Mouse (Mus musculus) frontal cortex, postnatal 14 days (tissue): ENCODE measurements around the gene Epn2.
"Not testable (repeated sequence)": the region's sequence is repeated elsewhere in the genome, so short reads cannot be mapped to it uniquely, and the experiment has no call there.

Experiments used
- DNase-seq, 2 experiments: peaks; one replicate each; pipeline ENCODE4 v3.0.0; 2022; ENCODE audit warnings: low spot score in 2 of 2

Epn2 gene

GRCm38 (mm10) chr11:61592061-61592460, 12.6 kb upstream of the Epn2 start:
- no peak for DNase-seq

GRCm38 (mm10) chr11:61590516-61591213, 11.2 kb upstream of the Epn2 start:
- DNase-seq = no peak

- no peak for DNase-seq
Measured at GRCm38 (mm10) chr11:61585421-61585820, 5.9 kb upstream of the Epn2 start.

- no peak for DNase-seq
Measured at GRCm38 (mm10) chr11:61584830-61585229, 5.3 kb upstream of the Epn2 start.

DNA sequence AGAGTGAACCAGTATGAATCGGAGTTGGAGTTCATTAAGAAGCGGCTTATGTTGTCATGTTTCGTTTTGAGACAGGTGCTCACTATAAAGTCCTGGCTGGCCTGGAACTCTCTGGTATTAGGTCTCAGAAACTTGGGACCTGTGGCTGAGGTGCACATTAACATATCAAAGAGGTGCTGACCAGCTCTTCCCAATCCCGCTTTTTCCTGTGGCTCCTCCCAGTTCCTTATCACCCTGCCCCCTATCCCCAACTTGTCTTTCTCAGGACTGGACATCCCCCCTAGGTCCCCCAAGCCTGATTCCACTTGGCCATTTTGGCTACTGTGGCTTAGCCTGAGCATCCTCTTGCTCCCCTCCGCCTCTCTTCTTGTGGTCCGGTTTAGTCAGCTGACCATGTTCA, 4.6 kb upstream of the Epn2 start:
- DNase-seq = no peak

GRCm38 (mm10) chr11:61582808-61583207, 3.3 kb upstream of the Epn2 start:
- DNase-seq = not testable (repeated sequence)

- DNase-seq = no peak
Measured at GRCm38 (mm10) chr11:61579878-61580381, 443 bp upstream of the Epn2 start.

GRCm38 (mm10) chr11:61578541-61578982, 925 bp downstream of the Epn2 start:
- no peak for DNase-seq

DNA sequence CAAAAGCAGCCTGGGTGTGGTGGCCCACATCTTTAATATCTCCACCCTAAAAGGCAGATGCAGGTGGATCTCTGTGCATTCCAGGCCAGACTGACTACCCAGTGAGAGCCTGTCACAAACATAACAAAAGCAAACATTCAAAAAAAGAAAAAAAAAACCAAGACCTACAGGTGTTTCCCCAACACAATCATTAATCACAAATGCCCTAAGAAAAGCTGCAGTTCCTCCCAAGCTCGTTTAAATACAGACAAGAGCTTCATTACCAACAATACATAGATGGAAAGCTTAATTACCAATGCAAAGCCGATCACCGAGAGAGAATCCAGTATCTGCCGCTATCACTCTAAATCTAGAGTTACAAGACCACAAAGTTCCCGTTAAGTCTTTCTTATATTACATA, 1.5 kb downstream of the Epn2 start:
- no peak for DNase-seq

- no peak for DNase-seq
Measured at GRCm38 (mm10) chr11:61577349-61577748, 2.1 kb downstream of the Epn2 start.

GRCm38 (mm10) chr11:61573266-61573665, 6.2 kb downstream of the Epn2 start:
- DNase-seq = no peak

DNA sequence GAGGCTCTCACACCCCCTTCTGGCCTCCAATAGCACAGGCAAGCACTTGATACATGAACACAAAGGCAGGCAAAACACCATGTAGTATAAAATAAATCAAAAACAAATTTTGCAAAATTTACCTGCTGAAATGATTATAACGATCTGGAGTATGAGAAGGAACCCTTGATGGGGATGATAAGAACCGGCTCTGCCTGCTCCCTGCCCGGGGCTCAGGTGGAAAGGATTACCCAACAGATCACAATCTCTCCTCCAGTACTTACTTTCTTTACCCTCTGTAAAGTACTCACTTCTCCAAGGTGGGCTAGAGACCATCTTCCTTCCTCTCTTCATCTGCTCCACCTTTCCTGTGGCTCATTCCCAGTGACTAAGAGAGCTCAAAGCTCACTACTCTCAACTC, 8.3 kb downstream of the Epn2 start:
- DNase-seq = no peak

GRCm38 (mm10) chr11:61569671-61570070, 9.8 kb downstream of the Epn2 start:
- no peak for DNase-seq

DNA sequence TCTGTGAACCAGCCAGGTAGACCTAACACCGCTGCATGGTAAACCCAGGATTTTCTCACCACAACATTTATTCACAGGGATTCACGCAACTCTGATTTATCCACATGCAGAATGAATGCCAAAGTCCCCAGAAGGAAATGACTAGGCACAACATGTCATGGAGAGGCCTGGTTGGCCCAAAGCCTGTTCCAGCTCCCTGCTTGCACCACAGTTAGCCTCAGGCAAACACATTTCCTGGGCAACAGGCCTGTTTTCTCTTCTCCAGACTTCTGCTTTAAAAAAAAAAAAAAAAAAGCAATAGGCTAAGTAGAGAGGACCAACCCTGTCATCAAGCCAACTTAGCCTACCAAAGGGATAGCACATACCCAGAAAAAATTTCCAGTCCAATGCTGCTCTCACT, 14.9 kb downstream of the Epn2 start:
- DNase-seq = no peak

DNA sequence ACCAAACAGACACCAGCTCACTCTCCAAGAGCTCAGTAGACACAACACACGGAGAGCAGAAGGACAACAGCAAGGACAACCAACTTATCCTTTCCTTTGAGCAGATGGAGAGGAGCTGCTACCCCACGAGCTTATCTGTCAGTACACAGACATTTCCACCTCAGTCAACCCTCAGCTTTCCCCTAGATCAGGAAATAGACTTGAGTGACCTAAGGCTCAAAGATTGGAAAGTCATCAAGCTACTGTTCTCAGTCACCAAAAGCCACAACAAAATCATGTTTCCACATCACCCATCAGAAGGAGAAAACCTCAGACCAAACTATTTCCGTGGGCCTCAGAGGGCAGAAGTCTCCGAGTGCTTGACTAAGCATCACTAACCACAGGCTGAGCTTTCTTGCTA, 15.5 kb downstream of the Epn2 start:
- no peak for DNase-seq

- no peak for DNase-seq
Measured at GRCm38 (mm10) chr11:61562421-61562820, 17.1 kb downstream of the Epn2 start.

GRCm38 (mm10) chr11:61559572-61559971, 19.9 kb downstream of the Epn2 start:
- DNase-seq = no peak

DNA sequence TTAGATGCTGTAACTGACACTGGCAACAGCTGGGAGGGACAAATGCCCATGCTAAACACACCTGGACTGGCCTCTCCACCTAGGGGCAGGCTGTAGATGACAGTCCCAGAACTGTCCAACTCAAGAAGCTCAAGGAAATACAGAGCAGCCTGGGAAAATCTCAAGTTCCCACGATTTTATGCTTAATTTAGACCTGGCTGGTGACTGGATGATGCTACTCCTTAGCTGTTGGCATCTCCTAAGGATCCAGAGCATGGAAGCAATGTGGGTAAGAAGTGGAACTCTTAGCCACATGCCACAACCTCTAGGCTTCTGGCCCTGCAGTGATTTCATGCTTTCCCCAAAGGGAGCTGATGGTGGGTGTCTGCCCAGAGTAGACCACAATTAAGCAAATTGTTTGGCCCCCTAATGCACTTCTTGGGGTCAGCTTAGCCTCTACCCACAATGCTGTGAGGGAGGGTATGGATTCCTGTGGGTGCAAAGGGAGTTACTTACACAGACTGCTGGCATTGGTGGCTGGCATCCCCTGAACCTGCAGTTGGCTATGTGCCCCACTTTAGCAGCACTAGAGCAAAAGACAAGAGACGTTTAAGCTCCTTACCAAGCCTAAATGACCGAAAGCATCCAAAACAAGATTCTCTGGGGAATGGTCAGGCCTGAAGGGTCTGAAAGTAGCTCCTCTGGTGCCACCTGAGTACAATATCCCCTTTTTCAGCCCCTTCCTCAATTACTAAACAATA, 26.3 kb downstream of the Epn2 start:
- no peak for DNase-seq

GRCm38 (mm10) chr11:61550631-61551030, 28.9 kb downstream of the Epn2 start:
- DNase-seq = no peak

- no peak for DNase-seq
Measured at GRCm38 (mm10) chr11:61547710-61548109, 31.8 kb downstream of the Epn2 start.

GRCm38 (mm10) chr11:61546452-61546851, 33.0 kb downstream of the Epn2 start:
- DNase-seq = no peak

DNA sequence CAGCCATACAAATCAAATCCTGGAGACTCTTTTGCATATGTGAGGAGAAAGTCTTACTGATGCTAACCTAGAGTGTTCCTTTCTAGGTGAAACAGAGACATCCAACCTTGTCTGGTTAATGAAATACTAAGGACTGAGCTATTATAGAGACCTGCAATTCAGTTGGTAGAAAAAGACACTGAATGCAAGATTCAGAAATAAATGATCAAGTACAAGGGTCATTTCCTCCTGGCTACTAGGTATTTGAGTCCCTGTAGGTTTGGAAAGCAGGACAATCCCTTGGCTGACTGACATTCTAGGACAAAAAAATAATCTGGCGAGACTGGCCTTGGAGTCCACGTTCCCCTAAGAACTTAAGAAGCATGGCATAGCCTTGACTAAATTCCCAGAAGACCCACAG, 33.9 kb downstream of the Epn2 start:
- no peak for DNase-seq

DNA sequence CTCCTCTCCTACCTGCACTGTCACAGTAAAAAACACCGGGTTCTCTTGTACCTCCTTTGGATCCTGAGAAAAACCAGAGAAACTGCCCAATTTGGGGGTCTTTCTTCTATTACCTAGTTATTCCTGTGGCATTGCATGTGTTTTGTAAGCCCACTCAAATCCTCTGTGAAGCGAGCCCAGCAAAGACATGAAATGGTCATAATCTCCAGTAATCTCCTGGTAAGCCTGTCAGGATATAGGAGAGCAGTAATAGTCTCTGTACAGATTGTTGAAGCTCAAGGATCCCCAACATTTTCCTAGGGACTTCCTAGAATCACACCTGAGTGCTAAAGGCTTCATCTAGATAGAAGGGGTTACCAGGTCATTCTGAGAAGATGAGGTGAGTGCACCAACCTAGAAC, 38.4 kb downstream of the Epn2 start:
- no peak for DNase-seq
